Mouse (Mus musculus) mouse trophoblast stem cell (cell line): Measurements from ENCODE around the gene Erich4.

Experiments used
- in situ Hi-C, 2 experiments: fragments of 300-500 bp; cut with MseI, MboI; formaldehyde crosslinking; loops; 2 replicates in 1 of 2; 3 replicates in 1 of 2; pipeline ENCODE4 v1.15.1; 2025

The Erich4 gene

GRCm38 (mm10) chr7:25615706-25616011 is at the start of gene Erich4:
Erich4 (minus strand) TSS chr7:25615892.
- in situ Hi-C loops: no loop called here

- in situ Hi-C loops: no loop called here
Measured at GRCm38 (mm10) chr7:25658657-25659472, 43.2 kb upstream of the Erich4 start, which contains the start of the genes Bckdha and Exosc5. Bckdha (minus strand) TSS chr7:25658981. Exosc5 (plus strand) TSS chr7:25659164.

- in situ Hi-C loops: no loop called here
Measured at GRCm38 (mm10) chr7:25657785-25658184, 42.1 kb upstream of the Erich4 start.

GRCm38 (mm10) chr7:25655601-25656428 is 40.1 kb upstream of the Erich4 start:
- in situ Hi-C loops: no loop called here

- in situ Hi-C loops: no loop called here
Measured at GRCm38 (mm10) chr7:25652244-25652759, 36.6 kb upstream of the Erich4 start.

GRCm38 (mm10) chr7:25651281-25651680 is 35.6 kb upstream of the Erich4 start:
- in situ Hi-C loops: no loop called here

GRCm38 (mm10) chr7:25649839-25650238 is 34.1 kb upstream of the Erich4 start:
- in situ Hi-C loops: no loop called here

GRCm38 (mm10) chr7:25647574-25648123 is 32.0 kb upstream of the Erich4 start:
- in situ Hi-C loops: no loop called here

GRCm38 (mm10) chr7:25645074-25645473 is 29.4 kb upstream of the Erich4 start:
- in situ Hi-C loops: no loop called here

- in situ Hi-C loops: no loop called here
Measured at GRCm38 (mm10) chr7:25644631-25645030, 28.9 kb upstream of the Erich4 start.

GRCm38 (mm10) chr7:25644136-25644535 is 28.4 kb upstream of the Erich4 start:
- in situ Hi-C loops: no loop called here

GRCm38 (mm10) chr7:25639754-25640153 is 24.1 kb upstream of the Erich4 start:
- in situ Hi-C loops: no loop called here

GRCm38 (mm10) chr7:25637099-25637498 is 21.4 kb upstream of the Erich4 start:
- in situ Hi-C loops: no loop called here

GRCm38 (mm10) chr7:25636373-25636772 is 20.7 kb upstream of the Erich4 start:
- in situ Hi-C loops: no loop called here

GRCm38 (mm10) chr7:25632679-25633078 is 17.0 kb upstream of the Erich4 start:
- in situ Hi-C loops: no loop called here

GRCm38 (mm10) chr7:25628323-25628620 is 12.6 kb upstream of the Erich4 start:
- in situ Hi-C loops: no loop called here

- in situ Hi-C loops: no loop called here
Measured at GRCm38 (mm10) chr7:25627431-25628322, 12.0 kb upstream of the Erich4 start.

- in situ Hi-C loops: no loop called here
Measured at GRCm38 (mm10) chr7:25626509-25627430, 11.1 kb upstream of the Erich4 start, which contains the start of gene B3gnt8. B3gnt8 (plus strand) TSS chr7:25626654.

- in situ Hi-C loops: no loop called here
Measured at GRCm38 (mm10) chr7:25625594-25626250, 10.0 kb upstream of the Erich4 start.

GRCm38 (mm10) chr7:25624851-25625250 is 9.2 kb upstream of the Erich4 start:
- in situ Hi-C loops: no loop called here
